Mouse (Mus musculus) liver, embryonic 14.5 days (tissue): Measurements from ENCODE around the gene Golga4. TPM values are rescaled to one million over a fixed set of nuclear protein-coding genes. Genes with fewer than 3 reads are reported as not detected.

Experiments used
- ATAC-seq: fragments of 200-750 bp; cut with Nextera tagmentation; 2 replicates; pipeline ENCODE4 v1.8.0; 2017; ENCODE audit warnings: moderate number of reproducible peaks, mild to moderate bottlenecking, moderate library complexity; ENCODE audit not compliant: insufficient read depth
- DNase-seq, 3 experiments: peaks; one replicate each; pipeline ENCODE4 v3.0.0-alpha.2; 2012 to 2013; ENCODE audit warnings: low read depth in 3 of 3, low spot score in 3 of 3
- H3K27ac ChIP-seq: fragments of 300-500 bp; sonication (generic); 2 replicates; pipeline ENCODE4 v1.5.1; 2014; ENCODE audit warnings: moderate library complexity, mild to moderate bottlenecking, control low read depth, inconsistent platforms
- H3K27me3 ChIP-seq: fragments of 300-500 bp; sonication (generic); 2 replicates; pipeline ENCODE4 v1.6.1; 2014; ENCODE audit warnings: mild to moderate bottlenecking, low read length, moderate library complexity; ENCODE audit not compliant: control insufficient read depth, insufficient read depth
- H3K36me3 ChIP-seq: fragments of 300-500 bp; sonication (generic); replicated peaks from 2 replicates; pipeline ENCODE4 v1.6.1; 2014; ENCODE audit warnings: low read depth; ENCODE audit not compliant: control insufficient read depth, insufficient read depth
- H3K4me1 ChIP-seq, 2 experiments: fragments of 200-500 bp in 1 of 2; fragments of 300-500 bp in 1 of 2; sonication (generic) in 1 of 2; replicated peaks; 2 replicates each; pipeline ENCODE4 v1.6.1; 2012 to 2014; ENCODE audit warnings: antibody characterized with exemption in 1 of 2, inconsistent platforms in 1 of 2, low read length in 1 of 2; ENCODE audit not compliant: control insufficient read depth in 2 of 2, insufficient read depth in 2 of 2
- H3K4me2 ChIP-seq: fragments of 300-500 bp; sonication (generic); 2 replicates; pipeline ENCODE4 v1.6.1; 2014; ENCODE audit warnings: low read depth, mild to moderate bottlenecking, control low read depth, moderate library complexity
- H3K4me3 ChIP-seq, 2 experiments: fragments of 200-500 bp in 1 of 2; fragments of 300-500 bp in 1 of 2; sonication (generic) in 1 of 2; 2 replicates each; pipeline ENCODE4 v1.5.1; 2012 to 2014; ENCODE audit warnings: low read depth in 2 of 2, low read length in 2 of 2, mild to moderate bottlenecking in 2 of 2, control low read depth in 1 of 2, inconsistent platforms in 1 of 2, moderate library complexity in 1 of 2; ENCODE audit not compliant: insufficient read depth in 1 of 2
- H3K9ac ChIP-seq: fragments of 300-500 bp; sonication (generic); replicated peaks from 2 replicates; pipeline ENCODE4 v1.6.1; 2014; ENCODE audit warnings: mild to moderate bottlenecking, control low read depth, moderate library complexity
- H3K9me3 ChIP-seq: fragments of 300-500 bp; sonication (generic); 2 replicates; pipeline ENCODE4 v1.6.1; 2016; ENCODE audit warnings: low read length, mixed read lengths; ENCODE audit not compliant: control insufficient read depth
- CTCF ChIP-seq: IDR thresholded peaks from 2 replicates; pipeline ENCODE4 v1.5.1; 2016; ENCODE audit warnings: antibody characterized with exemption, low read depth, control low read depth
- EP300 ChIP-seq: IDR thresholded peaks from 2 replicates; pipeline ENCODE4 v1.6.1; 2016; ENCODE audit warnings: antibody characterized with exemption, low read depth
- WGBS: fragments of 180-500 bp; shearing (Covaris S2); extraction: QIAGEN DNeasy Blood & Tissue Kit; methylation state at CpG from one replicate; pipeline ENCODE4 v1.1.7; 2014; ENCODE audit not compliant: insufficient replicate concordance; 5-methylcytosine and 5-hydroxymethylcytosine counted together
- polyA plus RNA-seq, 2 experiments: library from polyadenylated mRNA; depleted of rRNA in 1 of 2; stranded (reverse) in 1 of 2; unstranded in 1 of 2; fragments of >200 nt; fragmentation: Nextera tagmentation in 1 of 2; extraction: Ambion mirVana in 1 of 2; gene quantifications; 2 replicates each; pipeline versions ENCODE4 v1.2.1 to v1.2.3; 2012 to 2014

The Golga4 gene
- polyA plus RNA-seq, 2 experiments = 10.6 to 13.2 TPM

- WGBS = under 1% methylated on average over 56 of the region's 57 CpGs
- no peaks in the 10 kb centered on the region for H3K36me3 ChIP-seq
- H3K4me2 ChIP-seq = peak overlapping the region; percentile 95
- no peaks in the 10 kb centered on the region for H3K9me3 ChIP-seq
- H3K4me1 ChIP-seq = peaks cover 4 to 19% of the 10 kb centered on the region in 2 experiments
- no peaks in the 10 kb centered on the region for H3K27me3 ChIP-seq
- H3K27ac ChIP-seq = no peak overlapping the region
- H3K9ac ChIP-seq = peak overlapping the region; percentile 87
- DNase-seq (no peak), ATAC-seq (peak; percentile 51)
- peak overlapping the region; percentile 78 to 80 for H3K4me3 ChIP-seq
- TF ChIP-seq EP300 (no peak), CTCF (no peak)
These were observed 551 bp downstream of the Golga4 start for GRCm38 (mm10) chr9:118506404-118507231.

GRCm38 (mm10) chr9:118507552-118507951 is 1.5 kb downstream of the Golga4 start:
- no peak overlapping the region for H3K27ac ChIP-seq
- WGBS = 79% methylated on average over 6 of the region's 6 CpGs
- no peaks in the 10 kb centered on the region for H3K27me3 ChIP-seq
- H3K4me3 ChIP-seq = peak overlapping the region in 1 of 2 experiments; percentile 78; a peak in 2 of 4 replicates
- TF ChIP-seq CTCF (no peak), EP300 (no peak)
- ATAC-seq (no peak), DNase-seq (no peak)
- no peaks in the 10 kb centered on the region for H3K36me3 ChIP-seq
- peak overlapping the region; percentile 87 for H3K9ac ChIP-seq
- no peaks in the 10 kb centered on the region for H3K9me3 ChIP-seq
- peaks cover 6 to 25% of the 10 kb centered on the region in 2 experiments for H3K4me1 ChIP-seq
- H3K4me2 ChIP-seq = peak overlapping the region; percentile 95

GRCm38 (mm10) chr9:118508601-118509000 is 2.5 kb downstream of the Golga4 start:
- peaks cover 8 to 27% of the 10 kb centered on the region in 2 experiments for H3K4me1 ChIP-seq
- no peaks in the 10 kb centered on the region for H3K9me3 ChIP-seq
- no peak overlapping the region for H3K4me2 ChIP-seq

GRCm38 (mm10) chr9:118510941-118511690 is 5.0 kb downstream of the Golga4 start:
- no peak for ATAC-seq
- Histone ChIP-seq H3K4me2 (no peak overlapping the region), H3K4me1 (peaks cover 8 to 22% of the 10 kb centered on the region in 2 experiments), H3K9ac (no peak overlapping the region), H3K27ac (no peak overlapping the region), H3K27me3 (no peaks in the 10 kb centered on the region), H3K4me3 (no peak overlapping the region), H3K36me3 (peaks cover 10% of the 10 kb centered on the region), H3K9me3 (no peaks in the 10 kb centered on the region)
- TF ChIP-seq EP300 = no peak
- TF ChIP-seq CTCF = no peak
- DNase-seq = no peak
- WGBS = 68% methylated on average over 15 of the region's 15 CpGs

More at GRCm38 (mm10) chr9:118508601-118509000, 2.5 kb downstream of the Golga4 start:
- Histone ChIP-seq H3K36me3 (no peaks in the 10 kb centered on the region), H3K4me3 (no peak overlapping the region), H3K27ac (no peak overlapping the region), H3K27me3 (no peaks in the 10 kb centered on the region), H3K9ac (no peak overlapping the region)
- DNase-seq = no peak
- no peak for TF ChIP-seq EP300
- no peak for TF ChIP-seq CTCF
- 80% methylated on average over 7 of the region's 7 CpGs for WGBS
- ATAC-seq = no peak
